Mouse (Mus musculus) embryo, embryonic 11.5 days (tissue): Measurements from ENCODE around the gene Lekr1.

Experiments used
- DNase-seq: peaks from one replicate; pipeline ENCODE4 v3.0.0-alpha.2; 2012; ENCODE audit warnings: low read depth, low spot score

Lekr1 gene

DNA sequence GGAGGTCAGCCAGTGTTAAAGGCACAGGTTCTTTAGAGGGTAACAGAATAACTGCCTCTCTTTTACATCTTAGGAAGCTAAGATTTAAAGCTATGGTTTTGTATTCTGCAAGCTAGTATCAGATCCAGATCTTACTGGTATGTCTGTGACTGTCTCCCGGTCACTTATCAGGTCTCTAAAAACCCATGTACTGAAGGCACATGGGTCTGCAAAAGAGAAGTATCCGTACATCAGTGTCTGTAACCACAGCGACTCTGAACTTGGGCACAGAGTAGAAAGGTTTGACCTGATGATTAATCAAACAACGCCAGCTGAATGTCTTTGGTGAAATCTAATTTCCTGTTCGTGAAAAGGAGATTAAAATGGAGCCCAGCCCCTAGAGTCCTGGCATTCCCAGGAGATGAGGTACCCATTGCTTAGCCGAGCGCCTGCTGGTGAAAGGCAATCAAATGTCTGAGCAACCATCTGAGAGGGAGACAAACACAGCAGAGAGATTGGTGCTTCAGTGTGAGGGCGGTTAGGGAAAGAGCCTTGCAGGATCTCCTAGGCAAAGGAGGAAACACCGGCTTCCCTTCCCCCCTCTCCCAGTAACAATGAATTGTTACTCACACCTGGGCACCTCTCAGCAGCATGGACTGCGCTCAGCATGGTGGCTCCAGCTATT lies 205.7 kb downstream of the Lekr1 start:
- no peak for DNase-seq

DNA sequence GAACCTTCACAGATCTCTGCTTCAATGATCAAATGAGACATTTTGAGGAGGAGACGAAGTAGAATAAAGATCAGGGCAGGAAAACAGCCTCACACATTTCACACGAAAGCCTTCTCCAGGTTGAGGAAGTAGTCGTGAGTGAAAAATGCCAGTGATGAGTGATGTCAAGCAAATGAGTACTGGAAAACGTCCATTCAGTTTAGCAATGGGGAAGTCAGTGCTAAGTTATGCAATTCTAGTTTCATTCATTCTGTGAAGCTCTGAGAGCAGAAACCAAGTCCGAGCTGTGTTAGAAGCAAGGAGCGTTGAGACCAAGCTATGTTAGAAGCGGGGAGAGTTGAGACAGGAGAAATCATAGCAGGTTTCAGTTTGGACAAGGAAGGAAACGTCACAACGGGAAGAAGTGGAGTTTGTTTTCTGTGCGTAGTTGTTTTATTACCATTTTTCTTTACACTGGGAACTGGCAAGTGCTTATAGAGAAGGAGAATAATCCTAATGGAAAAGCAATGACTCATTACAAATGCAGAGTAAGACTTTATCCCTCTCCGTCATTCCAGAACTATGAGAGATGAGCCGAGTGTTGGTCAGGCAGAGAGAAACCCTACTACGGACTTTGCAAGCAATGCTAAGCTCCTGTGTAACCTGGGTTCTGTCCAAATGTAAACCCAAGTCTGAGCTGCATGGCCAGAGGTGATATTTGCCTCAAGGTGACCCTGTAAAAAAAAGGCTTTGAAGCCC lies 207.2 kb downstream of the Lekr1 start:
- no peak for DNase-seq
